In the genomic region with DNA sequence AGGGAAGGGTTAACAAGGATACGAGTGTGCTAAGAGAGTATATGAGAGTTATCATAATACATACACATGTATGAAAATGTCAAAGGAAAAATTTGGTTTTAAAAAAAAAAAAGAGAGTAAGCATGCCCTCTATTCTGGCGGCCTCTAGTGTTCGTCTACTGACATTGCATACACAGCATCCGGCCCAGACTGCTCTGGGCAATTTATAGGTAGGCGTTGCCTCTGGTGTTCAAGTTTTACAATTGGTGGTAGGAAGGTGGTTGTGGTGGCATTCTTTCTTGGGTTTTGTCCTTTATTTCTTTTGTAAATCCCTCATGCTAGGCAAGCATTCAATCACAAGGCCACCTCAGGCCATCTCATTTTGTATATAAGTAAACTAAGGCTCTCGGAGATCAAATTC, we compare ENCODE assay signal across 10 mouse cellular contexts. TPM values are rescaled to one million over a fixed set of nuclear protein-coding genes. Genes with fewer than 3 reads are reported as not detected.
DNase-seq lines count a peak whose midpoint lies in the region; ATAC-seq and TF ChIP-seq lines count a peak whose summit lies in the region.
"Had no signal": no experiment of that assay in that cellular context is flagged by ENCODE, and none has a peak within 500 bp of the region (broad histone marks: within the 10 kb centered on the region; RNA-seq: fewer than 3 reads in every experiment).

No protein-coding gene starts in this region.

- intact Hi-C loops in heart, postnatal 14 days (cut with DNase I): loop anchor here (5.0 kb wide), 1 partner anchor 543 kb away; no protein-coding TSS in a partner anchor

- no peaks in the 10 kb centered on the region for H3K36me3 ChIP-seq in C2C12 (ENCODE audit: control insufficient read depth, insufficient read depth)
- no peaks in the 10 kb centered on the region for H3K36me3 ChIP-seq in embryonic facial prominence, embryonic 10.5 days (replicated peaks)
- H3K36me3 ChIP-seq: embryonic facial prominence, embryonic 15.5 days; midbrain, embryonic 12.5 days had no signal

- no peak overlapping the region for H3ac ChIP-seq in C2C12 (ENCODE audit: control insufficient read depth, insufficient read length, low read depth)

- peak; percentile 23 for TF ChIP-seq CTCF in C2C12 (IDR thresholded peaks at IDR 0.05; ENCODE audit: control insufficient read depth, insufficient read depth, insufficient read length)
- TF ChIP-seq CTCF in layer of hippocampus, adult 2 months (conservative IDR thresholded peaks at IDR 0.05): peak; percentile 99

- no peaks in the 10 kb centered on the region for H3K4me1 ChIP-seq in embryonic facial prominence, embryonic 10.5 days
- H3K4me1 ChIP-seq: embryonic facial prominence, embryonic 15.5 days; midbrain, embryonic 12.5 days had no signal

- no peaks in the 10 kb centered on the region for H3K79me2 ChIP-seq in C2C12 (ENCODE audit: control insufficient read depth, insufficient read depth)

- H3K79me3 ChIP-seq in C2C12 (ENCODE audit: low read depth): no peaks in the 10 kb centered on the region

- H3K9me3 ChIP-seq in embryonic facial prominence, embryonic 10.5 days: no peaks in the 10 kb centered on the region
- H3K9me3 ChIP-seq: embryonic facial prominence, embryonic 15.5 days had no signal

- no peak overlapping the region for H3K27ac ChIP-seq in embryonic facial prominence, embryonic 10.5 days (replicated peaks)
- H3K27ac ChIP-seq in layer of hippocampus, adult 2 months: no peak overlapping the region
- H3K27ac ChIP-seq: embryonic facial prominence, embryonic 15.5 days; midbrain, embryonic 12.5 days had no signal

- H3K27me3 ChIP-seq in C2C12 (ENCODE audit: control insufficient read depth, insufficient read depth, insufficient read length): no peaks in the 10 kb centered on the region
- no peaks in the 10 kb centered on the region for H3K27me3 ChIP-seq in embryonic facial prominence, embryonic 10.5 days (replicated peaks; ENCODE audit: low read depth, poor library complexity, severe bottlenecking)
- H3K27me3 ChIP-seq: embryonic facial prominence, embryonic 15.5 days; midbrain, embryonic 12.5 days had no signal

- no peak overlapping the region for H3K4me3 ChIP-seq in C2C12 (ENCODE audit: insufficient read depth, poor library complexity, severe bottlenecking)
- no peak overlapping the region for H3K4me3 ChIP-seq in embryonic facial prominence, embryonic 10.5 days
- no peak overlapping the region for H3K4me3 ChIP-seq in layer of hippocampus, adult 2 months
- H3K4me3 ChIP-seq: embryonic facial prominence, embryonic 15.5 days; midbrain, embryonic 12.5 days had no signal

- peak; percentile 22 to 63 for DNase-seq in heart, postnatal 14 days
- no peak for DNase-seq in heart, adult 8-10 months (ENCODE audit: low spot score)
- DNase-seq in adrenal gland, adult 2 months: peak; percentile 31
- peak; percentile 43 for DNase-seq in embryonic facial prominence, embryonic 10.5 days (ENCODE audit: low spot score)
- peak; percentile 54 to 64 for DNase-seq in layer of hippocampus, adult 2 months (ENCODE audit: low spot score in 2 of 2)
- no peak for DNase-seq in natural killer cell, adult 2 months (ENCODE audit: low spot score in 2 of 2)

- peak; percentile 74 for ATAC-seq in megakaryocyte progenitor cell, adult 5-6 weeks (replicated peaks; ENCODE audit: poor library complexity)

- 31% methylated on average over 6 of the region's 6 CpGs for WGBS in embryonic facial prominence, embryonic 10.5 days

TF ChIP-seq in C2C12, 6 proteins besides CTCF, POLR2A, EP300 and RAD21:
- TF ChIP-seq MYOD1 (IDR thresholded peaks at IDR 0.05; ENCODE audit: control insufficient read depth, insufficient read length, low read depth) (no peak), MAX (IDR thresholded peaks at IDR 0.05) (no peak), CEBPB (IDR thresholded peaks at IDR 0.05; ENCODE audit: low read depth) (no peak), FOSL1 (IDR thresholded peaks at IDR 0.05; ENCODE audit: insufficient read depth, low read length, poor library complexity, severe bottlenecking) (no peak), MYOG (IDR thresholded peaks at IDR 0.05; ENCODE audit: control insufficient read depth, extremely low read depth, insufficient read length) (no peak), USF1 (IDR thresholded peaks at IDR 0.05; ENCODE audit: low read depth) (no peak)

RNA-seq across cellular contexts. Expression of gene Krtap17-1, which starts 11.1 kb away (rescaled TPM):
- not detected for total RNA-seq in heart, postnatal 14 days (2021)
- total RNA-seq in heart, adult 8-10 months (2022): not detected
- not detected for polyA plus RNA-seq in C2C12 (2012; fragmentation: generic; extraction: Trizol)
- not detected for total RNA-seq in adrenal gland, adult 2 months (2021)
- polyA plus RNA-seq in adrenal gland, adult 2 months (2012; rRNA removed): not detected in 2 replicates
- not detected in 2 replicates for polyA plus RNA-seq in embryonic facial prominence, embryonic 10.5 days (2016; fragmentation: Nextera tagmentation; extraction: Ambion mirVana)
- total RNA-seq in layer of hippocampus, adult 2 months (2021): not detected
- not detected in 2 replicates for total RNA-seq in megakaryocyte progenitor cell, adult 5-6 weeks (2015)
- not detected in 2 replicates for total RNA-seq in megakaryocyte progenitor cell, adult 5-6 weeks (2017)
- polyA plus RNA-seq: midbrain, embryonic 12.5 days had no signal

RNA-seq across cellular contexts. Expression of gene Krt33a, which starts 11.2 kb away (rescaled TPM):
- not detected for total RNA-seq in heart, postnatal 14 days (2021)
- total RNA-seq in heart, adult 8-10 months (2022): not detected
- 0.02 TPM for polyA plus RNA-seq in C2C12 (2012; fragmentation: generic; extraction: Trizol)
- total RNA-seq in adrenal gland, adult 2 months (2021): not detected
- not detected in 2 replicates for polyA plus RNA-seq in adrenal gland, adult 2 months (2012; rRNA removed)
- polyA plus RNA-seq in embryonic facial prominence, embryonic 10.5 days (2016; fragmentation: Nextera tagmentation; extraction: Ambion mirVana): not detected in 2 replicates
- total RNA-seq in layer of hippocampus, adult 2 months (2021): not detected
- not detected in 2 replicates for total RNA-seq in megakaryocyte progenitor cell, adult 5-6 weeks (2015)
- not detected in 2 replicates for total RNA-seq in megakaryocyte progenitor cell, adult 5-6 weeks (2017)
- polyA plus RNA-seq: midbrain, embryonic 12.5 days had no signal

RNA-seq across cellular contexts. Expression of gene Krtap16-1, which starts 18.4 kb away (rescaled TPM):
- total RNA-seq in heart, postnatal 14 days (2021): not detected
- total RNA-seq in heart, adult 8-10 months (2022): not detected
- polyA plus RNA-seq in C2C12 (2012; fragmentation: generic; extraction: Trizol): not detected
- total RNA-seq in adrenal gland, adult 2 months (2021): not detected
- not detected in 2 replicates for polyA plus RNA-seq in adrenal gland, adult 2 months (2012; rRNA removed)
- not detected in 2 replicates for polyA plus RNA-seq in embryonic facial prominence, embryonic 10.5 days (2016; fragmentation: Nextera tagmentation; extraction: Ambion mirVana)
- not detected for total RNA-seq in layer of hippocampus, adult 2 months (2021)
- total RNA-seq in megakaryocyte progenitor cell, adult 5-6 weeks (2015): not detected in 2 replicates
- total RNA-seq in megakaryocyte progenitor cell, adult 5-6 weeks (2017): not detected in 2 replicates
- polyA plus RNA-seq: midbrain, embryonic 12.5 days had no signal

RNA-seq across cellular contexts. Expression of gene Krt33b, which starts 24.8 kb away (rescaled TPM):
- total RNA-seq in heart, postnatal 14 days (2021): not detected
- total RNA-seq in heart, adult 8-10 months (2022): not detected
- not detected for polyA plus RNA-seq in C2C12 (2012; fragmentation: generic; extraction: Trizol)
- not detected for total RNA-seq in adrenal gland, adult 2 months (2021)
- not detected in 2 replicates for polyA plus RNA-seq in adrenal gland, adult 2 months (2012; rRNA removed)
- not detected in 2 replicates for polyA plus RNA-seq in embryonic facial prominence, embryonic 10.5 days (2016; fragmentation: Nextera tagmentation; extraction: Ambion mirVana)
- not detected for total RNA-seq in layer of hippocampus, adult 2 months (2021)
- total RNA-seq in megakaryocyte progenitor cell, adult 5-6 weeks (2015): not detected in 2 replicates
- not detected in 2 replicates for total RNA-seq in megakaryocyte progenitor cell, adult 5-6 weeks (2017)
- polyA plus RNA-seq: midbrain, embryonic 12.5 days had no signal

RNA-seq across cellular contexts. Expression of gene Krtap29-1, which starts 26.0 kb away (rescaled TPM):
- not detected for total RNA-seq in heart, postnatal 14 days (2021)
- not detected for total RNA-seq in heart, adult 8-10 months (2022)
- not detected for polyA plus RNA-seq in C2C12 (2012; fragmentation: generic; extraction: Trizol)
- not detected for total RNA-seq in adrenal gland, adult 2 months (2021)
- not detected in 2 replicates for polyA plus RNA-seq in adrenal gland, adult 2 months (2012; rRNA removed)
- polyA plus RNA-seq in embryonic facial prominence, embryonic 10.5 days (2016; fragmentation: Nextera tagmentation; extraction: Ambion mirVana): not detected in 2 replicates
- total RNA-seq in layer of hippocampus, adult 2 months (2021): not detected
- not detected in 2 replicates for total RNA-seq in megakaryocyte progenitor cell, adult 5-6 weeks (2015)
- not detected in 2 replicates for total RNA-seq in megakaryocyte progenitor cell, adult 5-6 weeks (2017)
- polyA plus RNA-seq: embryonic facial prominence, embryonic 15.5 days; midbrain, embryonic 12.5 days had no signal

Comparison
In these comparisons a context has a peak if more than half of its experiments do, and no peak if none do; other contexts are left out.
1. DNase-seq: peak in heart, postnatal 14 days (2 of 2), adrenal gland, adult 2 months (single experiment), embryonic facial prominence, embryonic 10.5 days (single experiment) and layer of hippocampus, adult 2 months (2 of 2); none in heart, adult 8-10 months (single experiment) and natural killer cell, adult 2 months (0 of 2).